ENCODE assay signal across 9 mouse cellular contexts in the genomic region with DNA sequence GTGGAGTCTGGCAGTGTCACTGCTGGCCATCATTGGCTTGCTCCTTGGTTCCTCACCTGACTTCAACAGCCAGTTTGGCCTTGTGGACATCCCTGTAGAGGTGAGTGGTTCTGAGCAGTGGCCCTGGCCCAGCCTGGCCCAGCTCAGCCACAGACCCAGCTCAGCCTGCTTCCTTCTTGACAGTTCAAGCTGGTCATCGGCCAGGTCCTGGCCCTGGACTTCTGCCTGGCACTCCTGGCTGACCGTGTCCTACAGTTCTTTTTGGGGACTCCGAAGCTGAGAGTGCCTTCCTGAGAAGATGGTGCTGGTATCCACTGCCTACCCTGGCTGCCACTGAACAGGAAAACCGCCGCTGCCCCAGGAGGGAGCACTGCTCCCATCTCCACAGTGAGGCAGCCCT.
"Had no signal": no experiment of that assay in that cellular context is flagged by ENCODE, and none has a peak within 500 bp of the region (broad histone marks: within the 10 kb centered on the region; RNA-seq: fewer than 3 reads in every experiment).

No protein-coding gene starts in this region.

- H3K4me3 ChIP-seq: limb, embryonic 13.5 days; liver, embryonic 13.5 days; myocyte; neural tube, embryonic 15.5 days had no signal

- H3K4me2 ChIP-seq: limb, embryonic 13.5 days; liver, embryonic 13.5 days; neural tube, embryonic 15.5 days had no signal

- H3K27ac ChIP-seq: limb, embryonic 13.5 days; liver, embryonic 13.5 days had no signal

- H3K27me3 ChIP-seq: limb, embryonic 13.5 days; liver, embryonic 13.5 days; neural tube, embryonic 15.5 days had no signal

- ATAC-seq: intestine, postnatal 0 days had no signal

- H3K9ac ChIP-seq: limb, embryonic 13.5 days; liver, embryonic 13.5 days; neural tube, embryonic 15.5 days had no signal

- H3K9me3 ChIP-seq: limb, embryonic 13.5 days; liver, embryonic 13.5 days; neural tube, embryonic 15.5 days had no signal

- DNase-seq: kidney, adult 8-10 months; liver, embryonic 13.5 days; lung, adult 18-20 months; midbrain, embryonic 14.5 days; right cerebral cortex, adult 18-20 months had no signal
